Mouse (Mus musculus) macrophage (primary cell): ENCODE measurements around the gene Tpi1. TPM values are rescaled to one million over a fixed set of nuclear protein-coding genes. Genes with fewer than 3 reads are reported as not detected.

Source experiments
- H3K27ac ChIP-seq: fragments of 350-480 bp; formaldehyde crosslinking; 2 replicates; pipeline ENCODE4 v1.9.0; 2021
- H3K36me3 ChIP-seq: fragments of 350-480 bp; formaldehyde crosslinking; 2 replicates; pipeline ENCODE4 v1.9.0; 2021; ENCODE audit errors: inconsistent target
- H3K4me3 ChIP-seq: fragments of 350-480 bp; formaldehyde crosslinking; 2 replicates; pipeline ENCODE4 v1.9.0; 2021; ENCODE audit errors: inconsistent target
- H3K79me2 ChIP-seq: fragments of 350-480 bp; formaldehyde crosslinking; 2 replicates; pipeline ENCODE4 v1.9.0; 2021; ENCODE audit errors: inconsistent target
- WGBS: methylation state at CpG from one replicate; pipeline ENCODE4 v1.1.7; 2026; ENCODE audit warnings: inconsistent platforms; ENCODE audit not compliant: missing documents; 5-methylcytosine and 5-hydroxymethylcytosine counted together
- polyA plus RNA-seq: library from polyadenylated mRNA; stranded (reverse); fragments of 250-400 nt; gene quantifications from 3 replicates; pipeline ENCODE4 v1.2.4, GENCODE M21; 2018; ENCODE audit warnings: inconsistent platforms

Gene Tpi1
- polyA plus RNA-seq, 1 experiment from 2014 or later = 195 TPM

DNA sequence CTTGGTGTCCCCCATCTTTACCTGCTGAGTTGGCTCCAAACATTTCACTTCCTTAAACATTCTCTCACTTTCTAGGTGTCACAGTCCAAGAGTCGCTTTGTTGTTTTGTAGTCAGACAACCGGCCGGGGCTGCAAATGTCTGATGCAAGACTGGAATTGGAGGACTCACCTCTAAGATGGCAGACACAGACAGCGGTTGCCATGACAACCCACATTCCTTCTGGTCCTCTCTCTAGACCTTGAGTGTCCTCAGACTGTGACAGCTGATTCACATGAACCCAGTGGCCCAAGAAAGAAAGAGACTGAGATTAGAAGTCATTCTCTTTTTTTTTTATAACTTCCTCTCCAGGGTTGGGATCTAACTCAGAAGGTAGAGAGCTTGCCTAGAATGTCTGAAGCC lies 24.6 kb downstream of the Tpi1 start:
- WGBS = 95% methylated on average over 4 of the region's 4 CpGs
- Histone ChIP-seq H3K4me3 (no peak overlapping the region), H3K36me3 (no peaks in the 10 kb centered on the region), H3K27ac (no peak overlapping the region), H3K79me2 (no peaks in the 10 kb centered on the region)

GRCm38 (mm10) chr6:124787722-124788121 lies 26.4 kb downstream of the Tpi1 start:
- WGBS = 86% methylated on average over 10 of the region's 10 CpGs
- Histone ChIP-seq H3K4me3 (no peak overlapping the region), H3K27ac (no peak overlapping the region), H3K36me3 (no peaks in the 10 kb centered on the region), H3K79me2 (no peaks in the 10 kb centered on the region)

GRCm38 (mm10) chr6:124786756-124787420 lies 27.2 kb downstream of the Tpi1 start:
- Histone ChIP-seq H3K27ac (no peak overlapping the region), H3K79me2 (no peaks in the 10 kb centered on the region), H3K36me3 (no peaks in the 10 kb centered on the region), H3K4me3 (no peak overlapping the region)
- WGBS = 40% methylated on average over 8 of the region's 8 CpGs

- H3K4me3 ChIP-seq = peak overlapping the region; percentile 23; the same call in 1 of the 2 replicates
- no peaks in the 10 kb centered on the region for H3K36me3 ChIP-seq
- no peaks in the 10 kb centered on the region for H3K79me2 ChIP-seq
- 12% methylated on average over 6 of the region's 6 CpGs for WGBS
- no peak overlapping the region for H3K27ac ChIP-seq
Observed at GRCm38 (mm10) chr6:124782436-124782835, 31.7 kb downstream of the Tpi1 start.

DNA sequence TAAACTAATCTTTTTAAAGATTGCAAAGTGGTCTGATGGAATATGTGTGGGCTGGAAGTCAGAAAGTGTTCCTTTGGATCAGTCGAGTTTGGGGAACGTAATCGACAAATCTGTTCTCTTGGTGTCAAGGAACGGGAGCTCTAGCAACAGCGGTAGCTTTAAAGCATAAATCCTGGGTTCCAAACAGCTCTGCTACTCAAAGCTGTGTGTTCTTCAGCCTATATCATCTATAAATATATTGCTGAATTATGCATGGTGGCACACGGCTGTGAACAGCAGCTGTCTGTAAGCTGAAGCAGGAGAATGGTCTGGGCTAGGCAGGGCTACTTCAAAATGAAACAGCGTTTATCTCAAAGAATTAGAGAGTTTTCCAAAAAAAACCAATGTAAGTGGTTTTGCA lies 33.2 kb downstream of the Tpi1 start:
- WGBS = 82% methylated on average over 5 of the region's 7 CpGs
- Histone ChIP-seq H3K79me2 (no peaks in the 10 kb centered on the region), H3K4me3 (no peak overlapping the region), H3K36me3 (no peaks in the 10 kb centered on the region), H3K27ac (no peak overlapping the region)

GRCm38 (mm10) chr6:124779984-124780416 lies 34.1 kb downstream of the Tpi1 start:
- Histone ChIP-seq H3K4me3 (peak overlapping the region; percentile 4; the same call in 1 of the 2 replicates), H3K79me2 (no peaks in the 10 kb centered on the region), H3K27ac (no peak overlapping the region), H3K36me3 (no peaks in the 10 kb centered on the region)
- 26% methylated on average over 9 of the region's 10 CpGs for WGBS

DNA sequence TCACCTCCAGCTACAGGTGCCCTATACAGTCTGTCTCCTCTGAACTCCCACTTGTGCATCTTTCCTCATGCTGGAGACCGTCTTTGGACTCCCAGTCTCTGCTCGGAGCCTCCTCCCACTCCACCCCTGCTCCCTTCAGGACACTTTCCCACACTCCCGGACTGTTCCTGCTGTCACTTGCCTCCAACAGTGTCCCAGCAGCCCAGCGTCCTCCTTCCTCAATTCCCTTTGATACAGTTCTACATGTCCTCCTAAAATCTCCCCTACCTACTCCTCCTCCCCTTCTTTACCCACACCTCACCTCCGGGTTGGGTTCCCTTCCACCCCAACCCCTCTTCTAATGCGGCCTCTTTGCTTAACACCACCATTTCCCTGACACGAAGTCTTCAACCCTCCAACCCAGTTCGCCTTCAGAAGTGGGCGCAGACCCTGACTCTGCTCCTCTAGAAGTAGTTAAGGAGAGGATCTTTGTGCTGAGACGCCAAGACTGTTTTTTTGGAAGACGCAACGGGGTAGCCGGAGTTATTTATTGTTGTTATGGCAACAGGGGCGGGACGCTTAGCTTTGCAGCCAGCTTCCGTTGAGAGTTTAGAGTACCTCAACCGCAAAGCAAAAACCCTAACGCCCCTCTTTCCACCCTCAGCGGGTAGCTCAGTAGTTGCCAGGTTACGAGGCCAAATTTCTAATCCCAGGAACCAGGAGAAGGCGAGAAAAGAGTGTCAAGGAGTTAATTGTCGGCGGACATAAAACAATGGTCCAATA lies 34.7 kb downstream of the Tpi1 start, which contains the start of gene Lrrc23:
Gene Lrrc23, minus strand, starts transcription at position 506 of the 762 bp plus-strand sequence.
- Histone ChIP-seq H3K36me3 (no peaks in the 10 kb centered on the region), H3K79me2 (no peaks in the 10 kb centered on the region), H3K27ac (no peak within 1 kb of the TSS), H3K4me3 (peak within 1 kb of the TSS; percentile 4; the same call in 1 of the 2 replicates)
- WGBS = 4% methylated on average over 21 of the region's 23 CpGs

DNA sequence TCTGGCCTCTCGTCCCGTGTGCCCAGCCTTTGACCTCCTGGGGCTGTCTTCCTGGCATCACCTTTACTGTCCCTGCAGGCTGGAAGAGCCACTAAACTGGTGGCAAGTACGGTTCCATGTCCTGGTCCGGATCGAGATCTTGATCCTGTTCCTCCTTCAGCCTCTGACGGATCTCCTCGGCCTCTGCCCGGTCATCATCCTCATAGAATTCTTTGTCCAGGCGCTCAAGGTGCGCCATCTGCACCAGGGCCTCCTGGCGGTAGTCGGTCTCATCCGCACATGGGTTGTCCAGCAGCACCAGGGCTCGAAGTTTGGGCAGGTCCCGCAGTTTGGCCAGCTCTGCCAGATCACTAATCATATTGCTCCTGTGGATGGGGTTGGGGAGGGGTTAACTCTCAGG lies 43.6 kb downstream of the Tpi1 start:
- no peaks in the 10 kb centered on the region for H3K79me2 ChIP-seq
- WGBS = 94% methylated on average over 13 of the region's 15 CpGs
- H3K4me3 ChIP-seq = no peak overlapping the region
- no peak overlapping the region for H3K27ac ChIP-seq
- no peaks in the 10 kb centered on the region for H3K36me3 ChIP-seq

DNA sequence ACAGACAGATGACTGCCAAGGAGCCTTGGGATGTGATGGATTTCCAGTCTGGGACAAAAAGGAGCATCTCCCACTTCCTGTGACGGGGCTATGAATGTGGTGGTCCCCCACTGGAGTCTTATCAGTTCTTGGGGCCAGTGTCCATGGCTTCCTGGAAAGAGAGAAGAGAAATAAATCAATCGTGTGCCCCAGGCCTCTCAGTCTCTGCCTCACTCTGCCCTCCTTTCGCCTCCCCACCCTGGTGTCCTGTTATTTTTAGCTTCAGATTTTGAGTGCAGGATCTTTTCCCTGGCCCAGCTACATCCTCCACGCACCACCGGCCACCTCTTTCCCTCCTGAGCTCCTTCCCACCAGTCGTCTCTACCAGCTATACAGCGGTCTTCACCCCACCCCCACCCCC lies 44.1 kb downstream of the Tpi1 start:
- H3K4me3 ChIP-seq = no peak overlapping the region
- no peak overlapping the region for H3K27ac ChIP-seq
- no peaks in the 10 kb centered on the region for H3K79me2 ChIP-seq
- H3K36me3 ChIP-seq = no peaks in the 10 kb centered on the region
- WGBS = 84% methylated on average over 7 of the region's 7 CpGs

GRCm38 (mm10) chr6:124769101-124769765 lies 44.9 kb downstream of the Tpi1 start, which contains the start of gene Eno2:
Eno2 (minus strand) TSS chr6:124769673.
- Histone ChIP-seq H3K27ac (no peak within 1 kb of the TSS), H3K36me3 (no peaks in the 10 kb centered on the region), H3K4me3 (peak within 1 kb of the TSS; percentile 36), H3K79me2 (no peaks in the 10 kb centered on the region)
- WGBS = 1% methylated on average over 48 of the region's 54 CpGs

GRCm38 (mm10) chr6:124768704-124769044 lies 45.4 kb downstream of the Tpi1 start:
- no peaks in the 10 kb centered on the region for H3K36me3 ChIP-seq
- H3K4me3 ChIP-seq = peak overlapping the region; percentile 36
- H3K27ac ChIP-seq = no peak overlapping the region
- 9% methylated on average over 9 of the region's 9 CpGs for WGBS
- no peaks in the 10 kb centered on the region for H3K79me2 ChIP-seq

DNA sequence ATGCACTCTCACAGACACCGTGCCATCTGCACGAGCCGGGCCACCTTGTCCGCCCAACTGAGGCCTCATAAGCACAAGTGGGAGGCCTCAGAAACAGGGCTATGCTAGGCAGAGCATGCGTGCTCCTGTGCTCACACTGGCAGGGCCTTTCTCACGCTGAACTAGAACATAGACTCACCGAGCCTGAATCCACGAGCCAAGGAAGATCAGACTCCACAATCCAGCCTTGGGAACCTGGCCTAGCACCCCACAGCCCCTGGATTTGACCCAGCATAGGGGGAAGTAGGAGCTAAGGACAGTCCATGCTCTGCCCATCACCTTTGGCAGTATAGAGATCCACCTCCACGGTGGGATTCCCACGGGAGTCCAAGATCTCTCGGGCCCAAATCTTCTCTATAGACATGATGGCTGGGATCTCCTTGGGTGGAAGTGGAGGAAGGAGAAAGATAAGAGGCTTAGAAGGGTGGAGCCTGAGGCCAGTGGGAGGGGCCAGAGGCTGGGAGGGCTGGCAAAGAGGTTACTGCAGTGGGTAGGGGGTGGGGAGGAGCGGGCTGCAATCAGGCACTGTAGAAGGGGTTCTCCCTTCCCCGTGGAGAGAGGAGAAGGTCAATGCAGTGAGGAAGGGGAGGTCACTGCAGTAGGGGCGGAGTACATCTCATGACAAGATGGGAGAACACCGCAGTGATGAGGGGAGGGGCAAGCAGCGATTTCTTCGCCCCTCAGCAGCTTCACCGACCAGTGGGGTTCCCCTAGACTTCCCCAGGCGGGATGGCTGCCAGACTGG lies 46.0 kb downstream of the Tpi1 start:
- 67% methylated on average over 19 of the region's 19 CpGs for WGBS
- Histone ChIP-seq H3K79me2 (no peaks in the 10 kb centered on the region), H3K36me3 (no peaks in the 10 kb centered on the region), H3K4me3 (peak overlapping the region; percentile 36; the same call in 1 of the 2 replicates), H3K27ac (no peak overlapping the region)

DNA sequence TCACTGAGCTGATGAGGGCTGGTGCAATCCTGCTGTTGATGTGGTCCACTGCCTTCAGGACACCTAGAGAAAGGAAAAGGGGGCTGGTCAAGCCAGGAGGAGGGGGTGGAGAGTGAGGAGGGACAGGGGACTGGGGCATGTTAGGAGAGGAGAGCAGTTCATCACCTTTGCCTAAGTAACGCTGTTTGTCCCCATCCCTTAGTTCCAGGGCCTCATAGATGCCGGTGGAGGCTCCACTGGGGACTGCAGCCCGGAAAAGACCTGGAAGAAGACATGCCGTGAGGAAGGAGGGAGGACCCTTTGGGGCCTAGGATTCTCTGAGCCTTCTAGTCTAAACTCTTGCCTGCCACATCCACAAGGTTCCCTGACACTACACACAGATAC lies 46.6 kb downstream of the Tpi1 start:
- no peaks in the 10 kb centered on the region for H3K79me2 ChIP-seq
- no peak overlapping the region for H3K27ac ChIP-seq
- 91% methylated on average over 4 of the region's 4 CpGs for WGBS
- no peaks in the 10 kb centered on the region for H3K36me3 ChIP-seq
- no peak overlapping the region for H3K4me3 ChIP-seq

DNA sequence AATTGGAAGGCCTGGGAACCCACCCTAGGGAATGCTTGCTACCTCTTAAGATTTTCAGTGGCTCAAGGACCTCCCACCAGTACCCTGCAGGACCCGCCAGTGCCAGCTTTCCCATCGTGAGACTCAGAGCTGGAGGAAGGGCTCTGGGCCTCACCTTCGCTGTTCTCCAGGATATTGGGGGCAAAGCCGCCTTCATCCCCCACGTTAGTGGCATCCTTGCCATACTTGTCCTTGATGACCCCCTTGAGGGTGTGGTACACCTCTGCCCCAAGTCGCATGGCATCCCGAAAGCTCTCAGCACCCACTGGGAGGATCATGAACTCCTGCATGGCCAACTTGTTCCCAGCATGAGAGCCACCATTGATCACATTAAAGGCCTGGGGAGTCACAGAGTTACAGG lies 48.1 kb downstream of the Tpi1 start:
- H3K79me2 ChIP-seq = no peaks in the 10 kb centered on the region
- WGBS = 98% methylated on average over 7 of the region's 7 CpGs
- no peak overlapping the region for H3K27ac ChIP-seq
- no peaks in the 10 kb centered on the region for H3K36me3 ChIP-seq
- H3K4me3 ChIP-seq = no peak overlapping the region
